Mouse (Mus musculus) midbrain, postnatal 0 days (tissue): ENCODE measurements around the gene Tmem44. TPM values are rescaled to one million over a fixed set of nuclear protein-coding genes. Genes with fewer than 3 reads are reported as not detected.

Source experiments
- ATAC-seq: fragments of 200-750 bp; cut with Nextera tagmentation; 2 replicates; pipeline ENCODE4 v1.8.0; 2017; ENCODE audit warnings: moderate number of reproducible peaks, mild to moderate bottlenecking, moderate TSS enrichment, moderate library complexity; ENCODE audit not compliant: low FRiP score
- DNase-seq: peaks from one replicate; pipeline ENCODE4 v3.0.0-alpha.2; 2015; ENCODE audit warnings: low spot score
- H3K27ac ChIP-seq: fragments of 300-500 bp; sonication (generic); 2 replicates; pipeline ENCODE4 v1.5.1; 2014; ENCODE audit warnings: low read depth, mild to moderate bottlenecking, low read length, mixed read lengths
- H3K27me3 ChIP-seq: fragments of 300-500 bp; sonication (generic); 2 replicates; pipeline ENCODE4 v1.6.1; 2014; ENCODE audit warnings: low read length, control low read depth, mixed read lengths; ENCODE audit not compliant: insufficient read depth
- H3K36me3 ChIP-seq: fragments of 300-500 bp; sonication (generic); 2 replicates; pipeline ENCODE4 v1.6.1; 2014; ENCODE audit warnings: low read length, control low read depth, mixed read lengths; ENCODE audit not compliant: insufficient read depth
- H3K4me1 ChIP-seq: fragments of 300-500 bp; sonication (generic); 2 replicates; pipeline ENCODE4 v1.6.1; 2014; ENCODE audit warnings: mild to moderate bottlenecking, control low read depth, antibody characterized with exemption, low read length, mixed read lengths; ENCODE audit not compliant: insufficient read depth
- H3K4me2 ChIP-seq: fragments of 300-500 bp; sonication (generic); 2 replicates; pipeline ENCODE4 v1.6.1; 2014; ENCODE audit warnings: low read depth, mild to moderate bottlenecking, low read length, mixed read lengths; ENCODE audit not compliant: poor library complexity, severe bottlenecking
- H3K4me3 ChIP-seq: fragments of 300-500 bp; sonication (generic); 2 replicates; pipeline ENCODE4 v1.5.1; 2014; ENCODE audit warnings: low read depth, mild to moderate bottlenecking, low read length, moderate library complexity
- H3K9ac ChIP-seq: fragments of 300-500 bp; sonication (generic); replicated peaks from 2 replicates; pipeline ENCODE4 v1.6.1; 2014; ENCODE audit warnings: mild to moderate bottlenecking, low read length, moderate library complexity, mixed read lengths; ENCODE audit not compliant: poor library complexity, severe bottlenecking
- H3K9me3 ChIP-seq: fragments of 300-500 bp; sonication (generic); 2 replicates; pipeline ENCODE4 v1.6.1; 2016; ENCODE audit warnings: low read length, control low read depth
- CTCF ChIP-seq: IDR thresholded peaks from 2 replicates; pipeline ENCODE4 v1.5.1; 2016; ENCODE audit warnings: antibody characterized with exemption, mild to moderate bottlenecking
- WGBS: fragments of 180-500 bp; shearing (Covaris S2); extraction: QIAGEN DNeasy Blood & Tissue Kit; methylation state at CpG from one replicate; pipeline ENCODE4 v1.1.7; 2014; 5-methylcytosine and 5-hydroxymethylcytosine counted together
- polyA plus RNA-seq: library from polyadenylated mRNA; unstranded; fragments of >200 nt; fragmentation: Nextera tagmentation; extraction: Ambion mirVana; gene quantifications from 2 replicates; pipeline ENCODE4 v1.2.1, GENCODE M21; 2015
- total RNA-seq: library from RNA; depleted of rRNA; stranded (reverse); fragments of >200 nt; gene quantifications from 2 replicates; pipeline ENCODE4 v1.2.3, GENCODE M21; 2014

The Tmem44 gene
- total and polyA plus RNA-seq, 2 experiments from 2014 or later: 64.3 to 114 TPM

DNA sequence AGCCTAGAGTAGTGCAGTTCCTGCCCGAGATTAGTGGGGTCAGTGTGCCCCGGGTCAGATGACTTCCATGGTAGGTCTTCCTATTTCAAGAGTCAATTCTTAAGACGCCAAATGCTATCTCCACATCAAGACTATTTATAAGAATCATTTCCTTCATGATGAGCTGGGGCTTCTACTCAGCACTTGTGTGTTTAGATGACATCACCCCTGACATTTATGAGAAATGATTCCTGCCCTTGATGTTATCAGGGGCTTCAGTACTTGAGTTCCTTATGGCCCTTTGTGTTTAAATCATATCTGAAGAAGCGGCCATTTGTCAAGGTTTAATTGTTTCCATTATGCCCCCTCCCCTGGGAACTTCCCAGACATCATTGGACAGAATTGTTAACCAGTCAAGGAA, 58.9 kb downstream of the Tmem44 start:
- H3K27ac ChIP-seq: no peak overlapping the region
- H3K4me1 ChIP-seq: no peaks in the 10 kb centered on the region
- H3K4me2 ChIP-seq: no peak overlapping the region
- no peaks in the 10 kb centered on the region for H3K9me3 ChIP-seq
- TF ChIP-seq CTCF: no peak
- no peak for ATAC-seq
- H3K4me3 ChIP-seq: no peak overlapping the region
- no peak overlapping the region for H3K9ac ChIP-seq
- no peaks in the 10 kb centered on the region for H3K27me3 ChIP-seq
- no peaks in the 10 kb centered on the region for H3K36me3 ChIP-seq
- no peak for DNase-seq
- WGBS: 85% methylated on average over 4 of the region's 4 CpGs

DNA sequence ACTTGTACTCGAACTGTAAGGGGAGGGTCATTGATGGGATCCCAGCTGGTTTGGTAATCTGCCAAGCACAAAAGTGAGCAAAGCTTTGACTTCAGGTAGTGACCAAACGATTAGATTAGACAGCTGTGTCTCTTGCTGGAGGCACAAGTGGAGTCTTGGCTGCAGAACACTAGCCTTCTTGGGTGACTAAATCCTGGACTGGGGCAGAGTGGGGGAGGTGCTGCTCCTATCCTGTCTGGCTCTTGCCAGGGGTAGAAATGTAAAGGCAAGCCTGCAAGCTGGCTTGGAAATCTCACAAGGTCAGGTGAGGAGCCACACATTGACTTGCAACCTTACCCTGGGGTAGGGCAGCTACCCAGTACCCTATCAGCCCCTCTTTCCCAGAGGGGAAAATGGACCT, 59.9 kb downstream of the Tmem44 start:
- WGBS: 60% methylated on average over 2 of the region's 2 CpGs
- ATAC-seq: no peak

DNA sequence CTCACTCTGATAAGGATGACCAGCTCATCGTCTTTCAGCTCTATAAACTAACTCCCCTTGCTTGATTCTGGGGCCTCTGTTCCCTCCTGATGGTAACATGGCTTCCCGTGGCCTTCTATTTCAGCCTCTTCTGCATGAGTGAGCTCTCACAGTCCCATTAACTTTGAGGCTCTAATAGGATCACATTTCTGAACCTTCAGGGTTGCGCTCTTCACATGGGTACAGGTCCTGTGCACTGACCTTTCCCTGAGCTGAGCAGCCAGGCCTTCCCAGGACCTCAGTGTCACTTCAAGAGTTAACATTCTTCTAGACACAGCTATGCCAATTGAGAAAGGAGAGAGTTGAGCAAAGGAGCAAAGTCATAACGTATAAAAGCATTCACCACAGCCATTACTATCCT, 60.3 kb downstream of the Tmem44 start:
- ATAC-seq (no peak), DNase-seq (no peak)
- H3K36me3 ChIP-seq: no peaks in the 10 kb centered on the region
- no peak overlapping the region for H3K4me3 ChIP-seq
- 62% methylated on average over 4 of the region's 4 CpGs for WGBS
- H3K9ac ChIP-seq: no peak overlapping the region
- no peaks in the 10 kb centered on the region for H3K27me3 ChIP-seq
- no peaks in the 10 kb centered on the region for H3K9me3 ChIP-seq
- no peak overlapping the region for H3K27ac ChIP-seq
- no peak for TF ChIP-seq CTCF
- H3K4me1 ChIP-seq: no peaks in the 10 kb centered on the region
- H3K4me2 ChIP-seq: no peak overlapping the region

More for the DNA sequence above, 59.9 kb downstream of the Tmem44 start:
- Histone ChIP-seq H3K27me3 (no peaks in the 10 kb centered on the region), H3K9me3 (no peaks in the 10 kb centered on the region), H3K36me3 (no peaks in the 10 kb centered on the region), H3K27ac (no peak overlapping the region), H3K4me1 (no peaks in the 10 kb centered on the region), H3K4me2 (no peak overlapping the region), H3K9ac (no peak overlapping the region), H3K4me3 (no peak overlapping the region)
- no peak for DNase-seq
- no peak for TF ChIP-seq CTCF

DNA sequence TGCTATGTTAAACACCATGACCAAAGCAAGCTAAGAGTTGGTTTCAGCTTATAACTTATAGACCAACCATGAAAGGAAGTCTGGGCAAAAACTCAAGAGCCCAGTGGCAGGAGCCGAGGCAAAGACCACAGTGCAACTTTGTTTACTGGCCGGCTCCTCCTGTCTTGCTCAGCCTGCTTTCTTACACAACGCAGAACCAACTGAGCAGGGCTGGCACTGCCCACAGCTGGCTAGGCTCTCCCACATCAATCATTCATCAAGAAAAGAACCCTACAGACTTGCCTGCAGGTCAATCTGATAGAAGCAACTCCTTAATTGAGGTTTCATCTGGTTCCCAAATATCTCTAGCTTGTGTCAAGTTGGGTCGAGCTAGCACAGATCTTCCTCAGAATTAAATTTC, 61.0 kb downstream of the Tmem44 start:
- Histone ChIP-seq H3K27me3 (no peaks in the 10 kb centered on the region), H3K27ac (no peak overlapping the region), H3K36me3 (no peaks in the 10 kb centered on the region), H3K4me1 (no peaks in the 10 kb centered on the region), H3K9ac (no peak overlapping the region), H3K4me2 (no peak overlapping the region), H3K4me3 (no peak overlapping the region), H3K9me3 (no peaks in the 10 kb centered on the region)
- WGBS: 67% methylated on average over 4 of the region's 4 CpGs
- no peak for DNase-seq
- no peak for TF ChIP-seq CTCF
- no peak for ATAC-seq

DNA sequence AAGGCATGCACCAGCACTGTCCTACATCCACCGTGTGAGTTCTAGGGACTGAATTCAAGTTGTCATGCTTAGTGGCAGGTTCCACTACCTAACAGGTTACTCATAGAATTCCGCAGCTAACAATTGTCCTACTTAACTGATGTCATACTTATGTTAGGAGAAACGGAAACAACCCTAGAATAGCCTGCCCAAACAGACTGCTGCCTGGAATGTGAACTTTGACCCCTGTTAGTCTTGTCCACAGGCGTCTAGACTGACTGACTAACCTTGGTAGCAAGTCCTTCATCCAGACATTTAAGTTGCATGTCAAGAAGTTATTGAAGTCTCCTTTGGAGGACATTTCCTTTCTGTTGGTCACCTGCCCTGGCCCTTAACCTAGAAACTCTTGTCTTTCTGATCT, 64.1 kb downstream of the Tmem44 start:
- DNase-seq: no peak
- Histone ChIP-seq H3K4me3 (no peak overlapping the region), H3K9me3 (no peaks in the 10 kb centered on the region), H3K9ac (no peak overlapping the region), H3K4me1 (no peaks in the 10 kb centered on the region), H3K27ac (no peak overlapping the region), H3K36me3 (no peaks in the 10 kb centered on the region), H3K27me3 (no peaks in the 10 kb centered on the region), H3K4me2 (no peak overlapping the region)
- no peak for ATAC-seq
- no peak for TF ChIP-seq CTCF
- 75% methylated on average over 4 of the region's 4 CpGs for WGBS

DNA sequence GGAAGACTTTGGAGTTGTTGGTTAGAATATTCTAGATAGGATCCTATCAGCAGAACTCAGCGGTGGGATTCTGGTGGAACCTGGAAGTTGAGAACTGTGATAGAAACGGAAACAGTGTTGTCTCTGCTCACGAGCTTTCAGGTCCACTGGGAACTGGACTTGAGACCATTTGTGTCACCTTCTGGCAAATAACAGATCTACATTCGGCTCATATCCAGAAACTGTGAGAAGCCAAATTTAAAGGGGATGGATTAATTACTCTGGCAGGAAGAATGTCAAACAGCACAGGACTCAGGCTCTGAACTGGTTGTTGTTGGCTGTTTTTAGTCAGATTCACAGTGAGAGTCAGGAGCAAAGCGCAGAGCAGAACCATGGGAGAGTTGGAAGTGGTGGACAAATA, 72.9 kb downstream of the Tmem44 start:
- ATAC-seq: no peak
- H3K4me2 ChIP-seq: no peak overlapping the region
- no peak for DNase-seq
- 91% methylated on average over 5 of the region's 5 CpGs for WGBS
- TF ChIP-seq CTCF: no peak
- H3K27me3 ChIP-seq: no peaks in the 10 kb centered on the region
- no peak overlapping the region for H3K4me3 ChIP-seq
- no peaks in the 10 kb centered on the region for H3K4me1 ChIP-seq
- H3K9ac ChIP-seq: no peak overlapping the region
- H3K27ac ChIP-seq: no peak overlapping the region
- H3K36me3 ChIP-seq: no peaks in the 10 kb centered on the region
- H3K9me3 ChIP-seq: no peaks in the 10 kb centered on the region
